Mouse (Mus musculus) T-helper 17 cell (primary cell): Measurements from ENCODE around the gene Eml4.

ENCODE experiments used
- in situ Hi-C, 2 experiments: fragments of 300-600 bp; cut with MboI, MseI; formaldehyde crosslinking; loops; 1 replicate in 1 of 2; 2 replicates in 1 of 2; pipeline ENCODE4 v1.15.1; 2025; ENCODE audit warnings: high pct_unique_total_duplicates in 2 of 2

Eml4 gene

GRCm38 (mm10) chr17:83482817-83483536 lies 132.2 kb downstream of the Eml4 start:
- in situ Hi-C loops = loop anchor here in 1 of 2 experiments (5.0 to 10.0 kb wide), 2 partner anchors 211 to 252 kb away; no protein-coding TSS in a partner anchor

- in situ Hi-C loops = loop anchor here in 1 of 2 experiments (5.0 to 10.0 kb wide), 2 partner anchors 211 to 251 kb away; no protein-coding TSS in a partner anchor
Observed at GRCm38 (mm10) chr17:83483784-83484183, 133.1 kb downstream of the Eml4 start.

DNA sequence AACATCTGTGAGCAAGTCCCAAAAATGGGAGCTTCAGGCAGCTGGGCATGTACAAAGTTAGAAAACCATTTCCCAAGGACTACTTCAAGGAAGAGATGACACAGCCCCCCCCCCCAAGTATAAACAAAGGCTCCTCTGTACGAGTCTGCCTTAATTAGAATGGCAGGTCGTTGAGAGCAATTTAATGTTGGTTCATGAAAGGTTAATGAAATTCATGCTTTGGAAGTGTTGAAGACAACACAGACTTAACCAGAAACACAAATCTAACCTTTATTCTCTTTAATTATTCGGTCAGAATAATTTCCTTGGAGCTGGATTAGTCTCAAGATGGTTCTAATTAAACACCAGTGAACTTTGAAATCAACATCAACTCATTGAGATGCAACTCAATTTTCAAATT lies 137.0 kb downstream of the Eml4 start:
- in situ Hi-C loops = loop anchor here in 1 of 2 experiments (10.0 kb wide), 1 partner anchor 247 kb away; no protein-coding TSS in a partner anchor

- in situ Hi-C loops = no loop called here
Observed at GRCm38 (mm10) chr17:83498889-83499288, 148.2 kb downstream of the Eml4 start.

DNA sequence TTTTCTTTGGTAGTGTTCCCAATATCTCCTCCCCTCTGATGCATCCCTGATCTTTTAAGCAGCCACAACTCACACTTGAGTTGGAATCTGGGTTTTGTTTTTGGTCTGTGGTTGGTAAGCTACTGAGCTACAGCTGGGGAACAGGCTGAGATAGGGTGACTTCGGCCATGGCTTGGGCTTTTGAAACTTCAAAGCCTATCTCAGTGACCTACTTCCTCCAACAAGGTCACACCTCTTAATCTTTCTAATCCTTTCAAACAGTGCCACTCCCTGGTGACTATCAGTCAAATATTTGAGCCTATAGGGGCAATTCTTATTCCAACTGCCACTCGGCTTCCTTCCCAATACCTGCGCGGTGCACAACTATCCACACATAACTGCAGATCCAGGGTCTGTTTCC lies 149.0 kb downstream of the Eml4 start:
- in situ Hi-C loops = no loop called here

- in situ Hi-C loops = no loop called here
Observed at GRCm38 (mm10) chr17:83503693-83504092, 153.0 kb downstream of the Eml4 start.

DNA sequence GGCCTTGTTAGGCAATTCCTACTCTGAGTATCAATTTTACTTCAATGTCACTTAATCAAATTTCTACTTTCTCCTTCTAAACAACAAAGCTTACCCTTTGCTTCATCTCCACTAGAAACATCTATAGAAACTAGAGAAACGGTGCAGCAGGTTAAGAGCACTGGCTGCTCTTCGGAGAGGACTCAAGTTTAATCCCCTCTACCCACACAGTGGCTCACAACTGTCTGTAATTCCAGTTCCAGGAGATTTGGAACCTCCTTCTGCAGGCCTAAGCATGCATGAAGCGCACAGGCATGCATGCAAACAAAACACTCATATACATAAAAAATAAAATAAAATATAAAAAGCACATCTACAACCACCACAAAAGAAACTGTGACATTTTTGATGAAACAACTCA lies 161.4 kb downstream of the Eml4 start:
- in situ Hi-C loops = loop anchor here (10.0 kb wide), 1 partner anchor 237 kb away; no protein-coding TSS in a partner anchor

- in situ Hi-C loops = loop anchor here (10.0 kb wide), 1 partner anchor 239 kb away; no protein-coding TSS in a partner anchor
Observed at GRCm38 (mm10) chr17:83513655-83514212, 163.0 kb downstream of the Eml4 start.

DNA sequence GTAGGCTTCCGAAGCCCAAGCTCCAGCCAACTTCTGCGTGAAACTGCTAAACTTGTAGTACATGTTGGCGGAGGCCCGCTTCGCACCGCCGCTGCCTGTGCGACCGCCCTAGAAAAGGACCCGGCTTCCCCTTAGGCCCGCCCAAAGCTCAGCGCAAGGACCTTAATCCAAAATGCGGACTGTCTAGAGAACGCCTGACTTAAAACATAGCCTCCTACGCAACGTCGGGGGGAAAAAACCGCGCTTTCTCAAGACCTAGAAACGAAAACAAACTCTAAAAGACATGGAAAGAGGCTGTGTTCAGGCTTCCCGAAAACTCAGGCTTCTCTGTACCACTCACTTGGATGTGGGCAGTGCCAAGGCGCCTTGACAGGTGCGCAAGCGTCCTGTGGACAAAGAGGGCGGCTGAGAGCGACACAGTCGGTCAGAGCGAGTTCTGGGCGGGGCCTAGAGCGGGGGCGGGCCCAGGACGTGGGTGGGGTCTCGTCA lies 163.5 kb downstream of the Eml4 start:
- in situ Hi-C loops = loop anchor here (10.0 kb wide), 1 partner anchor 239 kb away; no protein-coding TSS in a partner anchor

DNA sequence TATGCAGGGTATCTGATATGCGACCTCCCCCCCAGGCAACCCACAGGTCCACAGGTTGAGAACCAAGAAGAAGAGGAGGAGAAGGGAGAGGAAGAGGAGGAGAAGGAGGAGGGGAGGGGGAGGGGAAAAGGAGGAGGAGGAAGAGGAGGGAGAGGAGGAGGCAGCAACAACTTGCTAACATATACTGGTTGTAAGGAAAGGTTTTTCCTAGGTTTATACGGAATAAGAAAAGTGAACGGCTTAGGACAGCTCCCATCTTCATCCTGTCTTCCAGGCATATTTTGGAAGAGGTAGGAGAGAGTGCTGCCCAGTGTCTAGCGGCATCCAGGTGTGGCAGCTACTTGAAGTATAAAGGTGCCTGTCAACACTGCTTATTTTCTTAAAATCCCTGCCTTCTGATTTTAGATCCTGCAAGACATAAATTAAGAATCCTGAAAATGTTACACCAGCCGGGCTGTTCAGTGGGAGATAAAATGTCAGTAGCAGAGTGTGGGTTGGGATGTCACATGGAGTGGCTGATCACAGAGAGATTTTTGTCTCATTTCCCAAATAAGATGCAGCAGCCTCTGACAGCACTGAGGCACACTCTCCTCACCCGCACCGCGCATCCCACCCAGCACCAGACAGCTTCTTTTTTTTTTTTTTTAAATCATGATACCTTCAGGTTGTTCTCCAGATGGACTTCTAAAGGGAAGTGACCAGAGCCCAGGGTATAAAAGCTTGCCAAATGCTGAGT lies 166.7 kb downstream of the Eml4 start, which contains the start of gene Cox7a2l:
Gene Cox7a2l (minus strand): TSS at position 51 of the 736 bp plus-strand sequence.
- in situ Hi-C loops = loop anchor here (10.0 kb wide), 1 partner anchor 243 kb away; no protein-coding TSS in a partner anchor

DNA sequence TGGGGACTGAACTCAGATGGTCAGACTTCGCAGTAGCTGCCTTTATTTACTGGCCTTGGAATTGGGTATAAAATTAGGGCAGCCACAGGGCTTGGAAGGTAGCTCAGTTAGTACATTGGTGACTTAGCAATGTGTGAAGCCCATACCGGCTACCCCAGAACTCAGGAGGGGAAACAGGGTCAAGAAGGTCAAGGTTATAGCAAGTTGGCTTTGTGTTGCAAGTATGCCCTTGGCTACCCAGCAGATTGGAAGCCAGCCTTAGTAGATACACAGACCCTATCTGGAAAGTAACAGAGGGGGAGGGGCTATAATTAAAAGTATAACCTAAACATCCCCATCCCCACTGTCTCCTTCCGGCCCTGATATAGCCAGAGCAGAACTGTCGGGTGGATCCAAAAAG lies 171.2 kb downstream of the Eml4 start:
- in situ Hi-C loops = no loop called here

DNA sequence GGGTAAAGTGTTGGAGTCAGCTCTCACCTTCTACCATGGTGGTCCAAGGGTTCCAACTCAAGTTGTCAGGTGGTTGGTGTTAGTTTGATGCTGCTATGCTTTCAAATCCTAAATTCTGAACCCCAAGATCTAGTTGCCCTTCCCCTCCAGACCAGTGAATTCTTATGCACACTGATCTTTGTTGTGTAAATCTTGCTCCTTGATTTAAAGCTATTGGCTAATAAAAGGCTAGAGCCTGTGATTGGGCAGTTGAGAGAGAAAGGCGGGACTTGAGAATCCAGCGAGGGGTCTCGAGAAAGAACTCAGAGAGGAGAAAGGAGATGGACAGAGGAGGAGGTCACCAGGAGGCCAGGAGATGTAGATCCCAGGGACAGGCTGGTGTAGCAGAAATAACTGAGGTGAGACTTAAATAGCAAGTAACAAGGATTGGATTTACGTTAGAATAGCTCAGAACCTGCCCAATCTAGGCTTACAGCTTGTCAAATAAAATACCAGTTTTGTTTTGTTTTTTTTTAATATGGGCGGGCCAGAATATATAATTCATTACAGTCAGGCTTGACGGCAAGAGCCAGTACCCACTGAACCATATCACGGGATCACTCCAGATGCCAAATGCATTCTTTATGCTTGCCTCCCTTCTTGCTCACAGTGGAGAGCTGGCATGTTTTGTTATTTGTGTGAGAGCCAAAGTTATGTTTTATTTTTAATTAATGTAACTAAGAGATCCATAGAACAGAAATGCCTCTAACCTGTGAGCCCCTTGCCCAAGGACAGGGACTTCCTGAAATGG lies 172.1 kb downstream of the Eml4 start:
- in situ Hi-C loops = no loop called here

DNA sequence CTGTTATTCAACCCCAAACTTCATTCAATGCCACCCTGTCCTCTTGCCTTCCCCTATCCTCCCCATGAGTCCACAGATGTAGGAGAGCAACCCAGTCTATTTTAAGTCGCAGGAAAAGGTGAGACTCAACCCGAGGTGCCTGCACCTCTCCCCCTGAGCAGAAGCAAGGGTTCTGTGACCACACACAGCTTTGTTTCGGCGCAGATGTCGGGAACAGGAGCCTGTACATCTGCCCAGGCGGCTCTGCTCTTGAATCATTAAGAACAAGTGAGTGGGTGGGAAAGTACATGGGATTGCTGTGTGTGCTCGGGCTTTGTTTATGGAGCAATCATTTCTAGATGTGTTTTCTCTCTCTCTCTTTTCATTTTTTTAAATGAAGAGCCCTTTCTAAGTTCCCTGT lies 174.0 kb downstream of the Eml4 start:
- in situ Hi-C loops = no loop called here

GRCm38 (mm10) chr17:83525596-83525995 lies 174.9 kb downstream of the Eml4 start:
- in situ Hi-C loops = no loop called here

- in situ Hi-C loops = no loop called here
Observed at GRCm38 (mm10) chr17:83526091-83526561, 175.4 kb downstream of the Eml4 start.

- in situ Hi-C loops = no loop called here
Observed at GRCm38 (mm10) chr17:83526624-83527532, 176.1 kb downstream of the Eml4 start.

DNA sequence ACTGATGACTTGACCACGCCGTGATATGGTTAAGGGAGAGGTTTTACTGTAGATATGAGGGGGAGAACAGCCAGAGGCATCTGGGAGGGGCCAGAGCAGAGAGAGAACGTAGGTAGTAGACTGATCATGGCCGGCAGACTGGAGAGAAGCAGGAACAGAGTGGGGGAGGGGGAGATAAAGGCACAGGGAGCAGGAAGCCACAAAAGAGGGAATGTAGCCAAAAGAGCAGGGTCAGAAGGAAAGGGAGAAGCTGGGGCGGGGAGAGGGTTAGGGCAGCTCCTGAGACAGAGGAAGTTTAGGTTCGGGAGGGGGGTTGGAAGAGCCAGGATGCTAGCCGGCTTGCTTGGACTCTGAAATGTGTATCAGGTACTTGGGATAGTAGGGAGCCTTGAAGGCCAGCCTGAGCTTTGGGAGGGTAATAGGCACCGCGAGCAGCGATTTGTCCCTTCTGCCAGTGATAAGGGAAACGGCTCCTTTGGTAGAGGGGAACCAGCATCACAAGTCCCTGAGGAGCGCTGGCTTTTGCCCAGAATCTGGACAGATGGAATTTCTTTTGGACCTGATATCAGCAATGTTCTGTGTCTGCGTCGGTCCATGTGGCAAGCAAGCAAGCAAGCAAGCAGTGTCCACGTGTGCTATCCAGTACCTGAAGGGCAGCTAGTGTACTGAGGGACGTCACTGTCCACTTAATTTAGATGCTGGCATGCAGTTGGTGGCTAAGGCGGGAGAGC lies 177.1 kb downstream of the Eml4 start:
- in situ Hi-C loops = no loop called here
